Mouse (Mus musculus): Measurements from ENCODE around the gene Olfr741.

GRCm38 (mm10) chr14:50478406-50478805 lies 5.9 kb downstream of the Olfr741 start:
- TF ChIP-seq POLR2A (IDR thresholded peaks at IDR 0.05; ENCODE audit: extremely low read depth, insufficient read depth, low read length) (no peak), CTCF (IDR thresholded peaks at IDR 0.05; ENCODE audit: low read depth, low read length) (no peak)

All from liver, adult 2 months (tissue).